Mouse (Mus musculus) testis, adult 2 months (tissue): Measurements from ENCODE around the gene Gm28308. TPM values are rescaled to one million over a fixed set of nuclear protein-coding genes. Genes with fewer than 3 reads are reported as not detected.

Experiments used
- H3K27ac ChIP-seq: fragments of 200-500 bp; 2 replicates; pipeline ENCODE4 v1.5.1; 2012; ENCODE audit warnings: low read depth, low read length; ENCODE audit not compliant: control insufficient read depth, insufficient read depth
- H3K27me3 ChIP-seq: fragments of 200-500 bp; 2 replicates; pipeline ENCODE4 v1.6.1; 2012; ENCODE audit warnings: mild to moderate bottlenecking, low read length, moderate library complexity; ENCODE audit not compliant: control insufficient read depth, insufficient read depth
- H3K36me3 ChIP-seq: fragments of 200-500 bp; 2 replicates; pipeline ENCODE4 v1.6.1; 2012; ENCODE audit warnings: mild to moderate bottlenecking, low read length; ENCODE audit not compliant: control insufficient read depth, insufficient read depth
- H3K4me1 ChIP-seq: fragments of 200-500 bp; 2 replicates; pipeline ENCODE4 v1.6.1; 2012; ENCODE audit warnings: low read length; ENCODE audit not compliant: control insufficient read depth, insufficient read depth
- H3K4me3 ChIP-seq: fragments of 200-500 bp; 2 replicates; pipeline ENCODE4 v1.5.1; 2012; ENCODE audit warnings: low read depth, mild to moderate bottlenecking, low read length, moderate library complexity, mixed read lengths; ENCODE audit not compliant: control insufficient read depth
- CTCF ChIP-seq: fragments of 200-500 bp; IDR thresholded peaks from 2 replicates; pipeline ENCODE4 v1.5.1; 2012; ENCODE audit warnings: low read depth, mild to moderate bottlenecking, inconsistent platforms, low read length, moderate library complexity; ENCODE audit not compliant: control insufficient read depth, insufficient read depth, insufficient replicate concordance
- POLR2A ChIP-seq: fragments of 200-500 bp; IDR thresholded peaks from 2 replicates; pipeline ENCODE4 v1.6.1; 2012; ENCODE audit warnings: low read depth, mild to moderate bottlenecking, inconsistent platforms, low read length, moderate library complexity; ENCODE audit not compliant: control insufficient read depth
- polyA plus RNA-seq: library from polyadenylated mRNA; depleted of rRNA; stranded (reverse); fragments of >200 nt; gene quantifications from 2 replicates; pipeline ENCODE4 v1.2.3, GENCODE M21; 2012; rRNA removed

Gene Gm28308
- polyA plus RNA-seq, result not detected in 2 replicates

DNA sequence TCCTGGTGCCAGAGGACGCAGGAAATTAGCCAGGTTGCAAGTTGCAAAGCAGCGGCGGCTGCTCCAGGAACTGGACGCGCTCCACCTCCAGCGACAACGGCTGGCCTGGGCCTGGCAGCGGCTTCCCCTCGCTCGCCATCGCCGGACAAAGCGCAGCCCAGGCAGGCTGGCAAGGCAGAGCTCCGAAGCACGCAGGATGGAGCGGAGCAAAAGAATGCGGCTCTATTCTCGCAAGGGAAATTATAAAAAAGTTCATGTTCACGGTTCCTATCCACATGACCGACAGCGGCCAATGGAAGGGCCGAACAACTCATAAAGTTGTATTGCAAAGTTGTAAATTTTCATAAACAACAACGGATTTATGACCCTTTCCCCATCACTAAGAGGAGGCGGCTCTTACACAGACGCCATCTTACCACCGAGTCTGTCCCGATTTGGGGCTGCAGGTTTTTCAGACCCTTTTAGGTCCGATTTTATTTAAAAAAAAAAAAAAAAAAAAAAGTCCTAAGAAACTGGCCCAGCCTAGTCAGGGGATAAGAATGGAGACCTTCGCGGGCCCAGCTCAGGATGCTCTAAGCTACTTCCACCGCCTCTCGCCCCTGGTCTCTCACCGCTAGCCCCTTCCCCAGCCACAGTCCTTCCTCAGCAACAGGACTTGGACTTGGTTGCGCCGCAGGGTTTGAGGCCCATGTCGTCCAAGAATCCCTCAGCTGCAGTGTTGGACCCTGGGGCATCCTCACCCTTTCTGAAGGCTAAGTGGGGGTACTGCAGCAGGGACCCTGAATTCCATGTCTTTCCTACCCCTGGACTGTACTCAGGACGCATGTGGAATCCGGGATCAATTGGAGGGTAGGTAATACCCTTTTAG, at the start of gene Gm28308, which contains the start of gene Hoxa3:
Gene Gm28308 (minus strand): TSS at position 221 of the 868 bp plus-strand sequence.
Gene Hoxa3 (minus strand): TSS at position 218 of the 868 bp plus-strand sequence.
- Histone ChIP-seq H3K27ac (no peak within 1 kb of the TSS), H3K4me1 (peaks cover 28% of the 10 kb centered on the region), H3K27me3 (peaks cover 14% of the 10 kb centered on the region), H3K36me3 (no peaks in the 10 kb centered on the region), H3K4me3 (peak within 1 kb of the TSS; percentile 42)
- no peak for TF ChIP-seq POLR2A
- TF ChIP-seq CTCF, result no peak

DNA sequence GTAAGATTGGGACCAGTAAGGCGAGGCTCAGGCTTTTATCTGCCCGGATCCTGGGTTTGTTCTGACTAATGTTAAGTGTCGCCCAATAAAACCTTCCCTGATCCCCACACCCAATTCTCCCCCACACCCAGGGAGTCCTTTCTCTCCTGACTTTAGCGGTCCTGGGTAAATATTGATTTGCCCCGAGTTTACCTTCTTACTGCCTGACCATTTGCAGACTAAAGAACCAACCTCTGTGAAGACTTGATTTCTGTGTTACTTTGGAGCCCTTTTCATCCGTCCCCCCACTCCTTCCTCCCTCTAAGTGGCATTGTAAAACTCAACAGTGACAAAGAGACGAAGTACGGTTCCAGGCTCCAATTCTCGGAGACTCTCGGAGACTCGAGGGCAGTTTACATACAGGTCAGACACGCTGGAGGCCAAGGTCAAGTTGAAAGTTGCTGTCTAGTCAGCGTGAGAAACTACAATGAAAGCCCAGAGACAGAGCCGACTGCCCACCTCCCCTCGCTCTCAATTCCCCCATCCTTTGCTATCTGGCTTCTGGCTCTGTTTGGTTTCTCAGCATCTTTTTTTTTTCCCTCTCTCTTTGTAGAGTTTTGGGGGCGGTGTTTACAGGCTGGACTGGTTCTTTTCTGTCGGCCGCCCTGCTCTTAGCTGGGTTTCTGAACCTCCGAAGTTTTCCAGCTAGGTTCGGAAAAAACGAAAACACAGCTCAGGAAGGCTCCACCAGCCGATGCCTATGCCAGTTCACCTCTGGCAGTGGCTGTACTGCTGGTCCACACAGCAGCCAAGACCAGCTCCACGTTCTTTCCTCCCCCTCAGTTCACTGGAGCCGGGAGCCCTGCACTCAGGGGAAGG, 49.6 kb upstream of the Gm28308 start:
- Histone ChIP-seq H3K4me3 (no peak overlapping the region), H3K4me1 (peaks cover 10% of the 10 kb centered on the region), H3K27me3 (peaks cover 19% of the 10 kb centered on the region), H3K36me3 (no peaks in the 10 kb centered on the region), H3K27ac (no peak overlapping the region)
- TF ChIP-seq POLR2A (no peak), CTCF (no peak)

DNA sequence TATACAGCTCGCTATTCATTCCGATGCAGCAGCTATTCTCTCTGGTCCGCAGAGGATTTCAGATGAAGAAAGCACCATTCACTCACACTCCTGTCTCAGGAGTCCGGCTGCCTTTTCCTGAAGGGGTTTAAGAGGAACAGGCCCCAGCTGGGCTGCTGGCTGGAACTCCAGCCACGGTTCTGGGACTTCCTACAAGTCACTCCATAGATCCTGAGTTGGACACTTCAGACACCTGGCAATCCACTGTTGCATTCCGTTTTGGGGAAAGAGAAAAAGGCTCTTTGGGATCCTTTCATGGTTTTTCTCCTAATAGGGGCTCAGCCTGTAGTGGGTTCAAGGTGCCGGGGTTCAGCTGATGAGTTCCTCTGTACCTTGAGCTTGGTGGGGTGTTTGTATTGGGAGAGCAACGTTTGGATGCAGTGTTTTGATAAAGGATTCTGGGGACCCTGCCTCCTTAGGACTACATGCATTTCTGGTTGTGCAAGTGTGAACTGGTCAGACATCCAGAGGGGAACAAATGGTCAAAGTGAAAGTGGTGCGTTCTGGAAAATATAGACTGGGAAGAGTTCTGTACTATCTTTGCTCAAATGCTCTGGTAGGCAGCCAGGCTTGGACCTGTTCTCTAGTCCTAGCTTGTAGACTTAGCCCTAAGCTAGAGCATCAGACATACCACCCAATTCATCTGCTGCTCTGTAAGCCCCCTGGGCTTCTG, 48.8 kb upstream of the Gm28308 start:
- Histone ChIP-seq H3K27me3 (peaks cover 19% of the 10 kb centered on the region), H3K4me3 (no peak overlapping the region), H3K27ac (no peak overlapping the region), H3K4me1 (peaks cover 10% of the 10 kb centered on the region), H3K36me3 (no peaks in the 10 kb centered on the region)
- TF ChIP-seq CTCF (no peak), POLR2A (no peak)

DNA sequence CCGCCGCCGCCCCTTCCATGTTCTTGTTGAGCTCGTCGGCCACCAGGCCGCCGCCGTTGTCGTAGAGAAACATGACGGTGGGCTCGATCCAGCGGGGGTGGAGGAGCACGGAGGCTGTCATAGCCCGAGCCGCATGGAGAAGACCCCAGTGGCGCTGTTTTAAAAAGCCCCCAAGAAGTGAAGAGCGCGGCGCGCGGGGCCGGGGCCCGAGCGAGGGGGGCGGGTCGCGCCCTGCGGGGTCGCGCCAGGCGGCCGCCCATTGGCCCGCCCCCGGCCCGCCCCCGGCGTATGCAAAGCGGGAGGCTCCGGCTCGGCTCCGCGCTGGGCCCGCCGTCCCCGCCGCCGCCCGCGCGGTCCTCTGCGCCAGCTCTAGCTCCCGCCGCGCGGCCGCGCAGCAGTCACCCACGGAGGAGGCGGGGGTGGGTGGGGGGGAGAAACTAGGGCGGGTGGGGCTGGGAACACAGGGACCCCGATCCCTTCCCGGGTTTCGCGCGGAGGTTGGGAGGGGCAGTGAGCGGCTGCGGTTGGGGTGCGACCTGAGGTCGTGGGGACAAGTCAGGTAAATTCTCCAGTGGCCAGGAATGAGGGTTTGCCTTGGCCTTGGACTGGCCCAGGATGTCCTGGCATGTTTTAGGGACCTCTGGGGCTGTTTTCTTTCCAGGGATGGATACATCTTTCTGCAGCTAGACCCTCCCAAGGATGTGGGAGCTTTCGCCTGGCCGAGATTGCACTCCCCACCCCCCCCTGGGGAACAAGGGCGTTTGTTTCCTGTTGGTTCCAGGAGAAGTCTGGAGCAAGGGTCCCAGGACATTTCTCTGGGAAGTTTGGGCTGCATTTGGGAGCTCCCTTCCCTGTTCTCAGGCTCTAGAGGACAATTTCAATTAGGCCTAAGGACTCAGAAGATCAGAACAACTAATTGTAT, 47.8 kb upstream of the Gm28308 start, which contains the start of gene Hoxa13:
Gene Hoxa13 (minus strand): TSS at position 227 of the 922 bp plus-strand sequence.
- H3K27ac ChIP-seq, result no peak within 1 kb of the TSS
- peak within 1 kb of the TSS; percentile 55 for H3K4me3 ChIP-seq
- TF ChIP-seq CTCF (no peak), POLR2A (no peak)
- H3K4me1 ChIP-seq, result peaks cover 10% of the 10 kb centered on the region
- peaks cover 16% of the 10 kb centered on the region for H3K27me3 ChIP-seq
- no peaks in the 10 kb centered on the region for H3K36me3 ChIP-seq

DNA sequence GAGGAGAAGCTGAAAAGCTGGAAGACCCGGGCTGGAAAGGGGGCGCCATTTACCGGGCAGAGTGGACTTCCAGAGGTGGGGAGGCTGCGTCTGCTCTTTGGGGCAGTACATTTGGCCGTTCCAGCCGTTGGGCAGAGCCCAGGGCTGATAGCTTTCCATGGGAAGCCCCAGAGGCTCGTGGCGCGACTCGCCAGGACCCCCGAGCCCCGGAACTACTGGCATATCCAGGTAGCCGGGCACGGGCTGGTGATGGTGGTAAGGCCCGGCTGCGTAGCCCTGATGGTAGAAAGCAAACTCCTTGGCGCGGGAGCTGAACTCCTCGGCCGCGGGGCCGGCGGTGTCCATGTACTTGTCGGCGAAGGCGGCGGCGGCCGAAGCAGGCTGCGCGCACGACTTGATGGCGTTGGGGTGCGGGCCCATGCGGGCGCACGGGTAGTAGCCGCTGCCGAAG, 46.7 kb upstream of the Gm28308 start:
- Histone ChIP-seq H3K27ac (no peak overlapping the region), H3K4me1 (peaks cover 8% of the 10 kb centered on the region), H3K36me3 (no peaks in the 10 kb centered on the region), H3K4me3 (peak overlapping the region; percentile 39), H3K27me3 (peaks cover 12% of the 10 kb centered on the region)
- TF ChIP-seq CTCF (no peak), POLR2A (no peak)

DNA sequence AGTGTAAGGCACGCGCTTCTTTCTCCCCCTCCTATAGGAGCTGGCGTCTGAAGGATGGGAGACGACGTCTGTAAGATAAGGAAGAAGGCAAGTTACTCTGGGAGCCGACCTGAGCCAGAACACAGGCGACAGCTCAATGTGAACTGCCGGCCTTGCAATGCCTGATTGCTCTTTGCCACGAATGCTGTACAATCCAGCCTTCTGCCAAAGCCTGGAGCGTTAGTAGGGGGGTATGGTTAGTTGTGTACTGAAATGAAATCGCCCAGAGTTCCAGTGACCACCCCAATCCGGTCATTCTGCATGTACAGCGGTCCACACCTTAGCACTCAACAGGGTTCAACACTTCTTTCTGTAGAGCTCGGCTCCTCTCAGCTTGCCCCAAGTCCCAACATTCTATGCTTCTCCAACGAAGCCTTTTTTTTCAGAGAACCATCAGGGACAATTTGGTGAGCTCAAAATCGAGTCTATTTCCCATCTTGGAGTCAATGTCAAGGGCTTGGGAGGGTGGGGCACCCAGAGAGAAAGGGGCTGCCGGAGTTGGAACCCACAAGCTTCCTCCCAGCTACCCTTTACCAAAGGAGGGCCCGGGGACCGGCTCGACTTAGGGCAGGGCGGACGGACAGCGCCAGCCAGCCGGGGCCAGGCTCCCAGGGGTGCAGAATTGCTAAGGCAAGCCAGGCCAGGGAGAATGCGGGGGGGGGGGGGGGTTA, 46.1 kb upstream of the Gm28308 start:
- Histone ChIP-seq H3K4me1 (peaks cover 8% of the 10 kb centered on the region), H3K4me3 (no peak overlapping the region), H3K27me3 (peaks cover 12% of the 10 kb centered on the region), H3K36me3 (no peaks in the 10 kb centered on the region), H3K27ac (no peak overlapping the region)
- no peak for TF ChIP-seq CTCF
- no peak for TF ChIP-seq POLR2A
